Mouse (Mus musculus): ENCODE data around the gene Abcg2. TPM values are rescaled to one million over a fixed set of nuclear protein-coding genes. Genes with fewer than 3 reads are reported as not detected.

The Abcg2 gene
- polyA plus RNA-seq, 1 experiment from 2014 or later: 59.7 TPM

Other genes starting within 250 kb of the Abcg2 start
- gene Vmn1r30, start 141.1 kb upstream of the Abcg2 start, polyA plus RNA-seq (2014; fragmentation: Nextera tagmentation; extraction: Ambion mirVana): not detected in 2 replicates
- not detected in 2 replicates for gene Vmn1r31, start 109.2 kb upstream of the Abcg2 start, polyA plus RNA-seq (2014; fragmentation: Nextera tagmentation; extraction: Ambion mirVana)
- gene Herc3, start 246.9 kb downstream of the Abcg2 start, polyA plus RNA-seq (2014; fragmentation: Nextera tagmentation; extraction: Ambion mirVana): 5.9 and 9.6 TPM in 2 replicates